Mouse (Mus musculus): ENCODE measurements around the gene Tns1.

GRCm38 (mm10) chr1:73973992-73974391 lies 150.3 kb downstream of the Tns1 start:
- TF ChIP-seq CTCF (IDR thresholded peaks at IDR 0.05; ENCODE audit: control insufficient read depth, insufficient read depth, insufficient read length) (no peak), MAX (IDR thresholded peaks at IDR 0.05) (no peak)

Data from C2C12 (cell line).